ENCODE assay signal across 22 mouse cellular contexts in genomic region chr1:132910414-132911041, GRCm38 (mm10). TPM values are rescaled to one million over a fixed set of nuclear protein-coding genes. Genes with fewer than 3 reads are reported as not detected.
DNase-seq lines count a peak whose midpoint lies in the region; ATAC-seq and TF ChIP-seq lines count a peak whose summit lies in the region.
"Had no signal": no experiment of that assay in that cellular context is flagged by ENCODE, and none has a peak within 500 bp of the region (broad histone marks: within the 10 kb centered on the region; RNA-seq: fewer than 3 reads in every experiment).

No protein-coding gene starts in this region.

- no peak overlapping the region for H3K4me3 ChIP-seq in hindbrain, embryonic 14.5 days (replicated peaks; ENCODE audit: low read length)
- H3K4me3 ChIP-seq in hindbrain, embryonic 16.5 days (ENCODE audit: low read length): no peak overlapping the region
- no peak overlapping the region for H3K4me3 ChIP-seq in embryonic facial prominence, embryonic 11.5 days (ENCODE audit: low read depth, low read length)
- no peak overlapping the region for H3K4me3 ChIP-seq in neural tube, embryonic 14.5 days (ENCODE audit: low read depth, low read length)
- no peak overlapping the region for H3K4me3 ChIP-seq in cerebellum, adult 2 months (replicated peaks; ENCODE audit: insufficient read depth, low read depth, low read length)
- no peak overlapping the region for H3K4me3 ChIP-seq in forebrain, postnatal 0 days (ENCODE audit: low read depth, low read length)
- H3K4me3 ChIP-seq: heart, embryonic 13.5 days; intestine, embryonic 15.5 days; left cerebral cortex, adult 2 months; limb, embryonic 13.5 days; lung, embryonic 15.5 days had no signal

- H3K27me3 ChIP-seq in hindbrain, embryonic 14.5 days (ENCODE audit: control insufficient read depth, insufficient read depth, low read length): no peaks in the 10 kb centered on the region
- H3K27me3 ChIP-seq in hindbrain, embryonic 16.5 days (replicated peaks; ENCODE audit: control insufficient read depth, insufficient read depth, low read length): no peaks in the 10 kb centered on the region
- H3K27me3 ChIP-seq in embryonic facial prominence, embryonic 11.5 days (ENCODE audit: control insufficient read depth, insufficient read depth, low read length): no peaks in the 10 kb centered on the region
- no peaks in the 10 kb centered on the region for H3K27me3 ChIP-seq in neural tube, embryonic 14.5 days (ENCODE audit: control insufficient read depth, insufficient read depth, low read length)
- H3K27me3 ChIP-seq in cerebellum, adult 2 months (ENCODE audit: control insufficient read depth, insufficient read depth, low read length): no peaks in the 10 kb centered on the region
- H3K27me3 ChIP-seq in forebrain, postnatal 0 days (ENCODE audit: insufficient read depth, low read length): no peaks in the 10 kb centered on the region
- H3K27me3 ChIP-seq: heart, embryonic 13.5 days; intestine, embryonic 15.5 days; lung, embryonic 15.5 days had no signal

- peak; percentile 43; the same call in 1 of the 2 replicates for ATAC-seq in hindbrain, embryonic 14.5 days (ENCODE audit: low FRiP score)
- no peak for ATAC-seq in hindbrain, embryonic 16.5 days
- no peak for ATAC-seq in embryonic facial prominence, embryonic 11.5 days (replicated peaks; ENCODE audit: insufficient number of reproducible peaks, low FRiP score, low TSS enrichment, low read depth)
- ATAC-seq in neural tube, embryonic 14.5 days (ENCODE audit: low read depth): peak; percentile 72
- ATAC-seq in forebrain, postnatal 0 days: no peak
- ATAC-seq: intestine, embryonic 15.5 days had no signal

- DNase-seq in hindbrain, embryonic 14.5 days (ENCODE audit: low spot score): no peak
- peak; percentile 39 for DNase-seq in Muller cell, postnatal 12 days (ENCODE audit: inconsistent ontology term)
- peak; percentile 34 for DNase-seq in embryonic facial prominence, embryonic 11.5 days (ENCODE audit: low spot score)
- no peak for DNase-seq in cerebellum, adult 2 months
- no peak for DNase-seq in forebrain, postnatal 0 days
- DNase-seq: B cell, adult 2 months; cerebellum, adult 9-11 months; gastrocnemius, postnatal 14 days; heart, adult 18-20 months; heart, postnatal 36 days; kidney, adult 9 months; kidney, postnatal 25 days; lung, postnatal 4 days; thymus, postnatal 25 days had no signal

- H3K9me3 ChIP-seq in hindbrain, embryonic 14.5 days (ENCODE audit: control insufficient read depth, low read length): no peaks in the 10 kb centered on the region
- H3K9me3 ChIP-seq in hindbrain, embryonic 16.5 days (ENCODE audit: control insufficient read depth, low read length): no peaks in the 10 kb centered on the region
- no peaks in the 10 kb centered on the region for H3K9me3 ChIP-seq in embryonic facial prominence, embryonic 11.5 days (replicated peaks; ENCODE audit: control insufficient read depth, low read length)
- no peaks in the 10 kb centered on the region for H3K9me3 ChIP-seq in neural tube, embryonic 14.5 days (ENCODE audit: control insufficient read depth, low read length)
- no peaks in the 10 kb centered on the region for H3K9me3 ChIP-seq in forebrain, postnatal 0 days (ENCODE audit: low read length)
- H3K9me3 ChIP-seq: heart, embryonic 13.5 days; intestine, embryonic 15.5 days; limb, embryonic 13.5 days; lung, embryonic 15.5 days had no signal

- no peak overlapping the region for H3K9ac ChIP-seq in hindbrain, embryonic 14.5 days
- no peak overlapping the region for H3K9ac ChIP-seq in hindbrain, embryonic 16.5 days (ENCODE audit: low read depth, low read length)
- H3K9ac ChIP-seq in embryonic facial prominence, embryonic 11.5 days (replicated peaks; ENCODE audit: low read length): no peak overlapping the region
- H3K9ac ChIP-seq in neural tube, embryonic 14.5 days (replicated peaks; ENCODE audit: low read depth, low read length): no peak overlapping the region
- H3K9ac ChIP-seq in forebrain, postnatal 0 days: no peak overlapping the region
- H3K9ac ChIP-seq: heart, embryonic 13.5 days; intestine, embryonic 15.5 days; limb, embryonic 13.5 days; liver, embryonic 14.5 days; lung, embryonic 15.5 days had no signal

- TF ChIP-seq POLR2A in cerebellum, adult 2 months (IDR thresholded peaks at IDR 0.05; ENCODE audit: borderline replicate concordance, insufficient read depth, low read length): no peak

- H3K4me2 ChIP-seq in hindbrain, embryonic 14.5 days (replicated peaks): no peak overlapping the region
- no peak overlapping the region for H3K4me2 ChIP-seq in hindbrain, embryonic 16.5 days (ENCODE audit: low read length)
- no peak overlapping the region for H3K4me2 ChIP-seq in embryonic facial prominence, embryonic 11.5 days (ENCODE audit: low read depth, low read length)
- H3K4me2 ChIP-seq in neural tube, embryonic 14.5 days (ENCODE audit: low read depth, low read length): no peak overlapping the region
- no peak overlapping the region for H3K4me2 ChIP-seq in forebrain, postnatal 0 days (ENCODE audit: low read depth)
- H3K4me2 ChIP-seq: heart, embryonic 13.5 days; intestine, embryonic 15.5 days; limb, embryonic 13.5 days; lung, embryonic 15.5 days had no signal

- H3K4me1 ChIP-seq in hindbrain, embryonic 14.5 days (replicated peaks; ENCODE audit: control insufficient read depth, insufficient read depth, low read length): peaks cover 26% of the 10 kb centered on the region
- H3K4me1 ChIP-seq in hindbrain, embryonic 16.5 days (ENCODE audit: control insufficient read depth, insufficient read depth, low read depth, low read length): peaks cover 20% of the 10 kb centered on the region
- no peaks in the 10 kb centered on the region; the same call in 1 of the 2 replicates for H3K4me1 ChIP-seq in embryonic facial prominence, embryonic 11.5 days (ENCODE audit: control insufficient read depth, insufficient read depth, low read length)
- H3K4me1 ChIP-seq in neural tube, embryonic 14.5 days (ENCODE audit: control insufficient read depth, insufficient read depth, low read length): peaks cover 14% of the 10 kb centered on the region; the same call in 1 of the 2 replicates
- peaks cover 27% of the 10 kb centered on the region for H3K4me1 ChIP-seq in cerebellum, adult 2 months (ENCODE audit: control insufficient read depth, insufficient read depth, low read length)
- H3K4me1 ChIP-seq in forebrain, postnatal 0 days (ENCODE audit: insufficient read depth): no peaks in the 10 kb centered on the region
- H3K4me1 ChIP-seq: heart, embryonic 13.5 days; intestine, embryonic 15.5 days; lung, embryonic 15.5 days had no signal

- H3K27ac ChIP-seq in hindbrain, embryonic 14.5 days: peak overlapping the region; percentile 43; the same call in 1 of the 2 replicates
- no peak overlapping the region for H3K27ac ChIP-seq in hindbrain, embryonic 16.5 days (ENCODE audit: low read depth, low read length)
- no peak overlapping the region for H3K27ac ChIP-seq in embryonic facial prominence, embryonic 11.5 days (replicated peaks; ENCODE audit: low read depth, low read length)
- H3K27ac ChIP-seq in neural tube, embryonic 14.5 days (ENCODE audit: low read depth, low read length): peak overlapping the region; percentile 31
- no peak overlapping the region for H3K27ac ChIP-seq in cerebellum, adult 2 months (ENCODE audit: insufficient read depth, low read length)
- H3K27ac ChIP-seq in forebrain, postnatal 0 days (ENCODE audit: low read depth, low read length): no peak overlapping the region
- H3K27ac ChIP-seq: heart, embryonic 13.5 days; intestine, embryonic 15.5 days; left cerebral cortex, adult 2 months; limb, embryonic 13.5 days; liver, embryonic 14.5 days; lung, embryonic 15.5 days had no signal

- no peak for TF ChIP-seq CTCF in cerebellum, adult 2 months (IDR thresholded peaks at IDR 0.05; ENCODE audit: borderline replicate concordance, insufficient read depth, low read depth, low read length)
- TF ChIP-seq CTCF in forebrain, postnatal 0 days (IDR thresholded peaks at IDR 0.05; ENCODE audit: low read depth): no peak

- H3K36me3 ChIP-seq in hindbrain, embryonic 14.5 days (replicated peaks; ENCODE audit: control insufficient read depth, insufficient read depth): no peaks in the 10 kb centered on the region
- no peaks in the 10 kb centered on the region for H3K36me3 ChIP-seq in hindbrain, embryonic 16.5 days (ENCODE audit: control insufficient read depth, insufficient read depth, low read length)
- H3K36me3 ChIP-seq in embryonic facial prominence, embryonic 11.5 days (replicated peaks; ENCODE audit: control insufficient read depth, insufficient read depth, low read depth, low read length): no peaks in the 10 kb centered on the region
- H3K36me3 ChIP-seq in neural tube, embryonic 14.5 days (ENCODE audit: control insufficient read depth, insufficient read depth, low read length): no peaks in the 10 kb centered on the region
- H3K36me3 ChIP-seq in forebrain, postnatal 0 days (ENCODE audit: insufficient read depth): 0 out of 2 replicates have a peak, but pooled peaks cover 4% of the 10 kb centered on the region
- H3K36me3 ChIP-seq: heart, embryonic 13.5 days; intestine, embryonic 15.5 days; limb, embryonic 13.5 days; lung, embryonic 15.5 days had no signal

- 34% methylated on average over 11 of the region's 11 CpGs for WGBS in hindbrain, embryonic 14.5 days
- WGBS in hindbrain, embryonic 16.5 days: 47% methylated on average over 11 of the region's 11 CpGs
- 33% methylated on average over 11 of the region's 11 CpGs for WGBS in embryonic facial prominence, embryonic 11.5 days
- 33% methylated on average over 11 of the region's 11 CpGs for WGBS in neural tube, embryonic 14.5 days
- 59% methylated on average over 11 of the region's 11 CpGs for WGBS in cerebellum, adult 2 months
- WGBS in forebrain, postnatal 0 days: 43% methylated on average over 11 of the region's 11 CpGs

RNA-seq across cellular contexts. Expression of gene Lrrn2, which starts 30.5 kb away (rescaled TPM):
- 40.7 and 45.3 TPM in 2 replicates for polyA plus RNA-seq in hindbrain, embryonic 14.5 days (2014; fragmentation: Nextera tagmentation; extraction: Ambion mirVana)
- 56.5 and 57.7 TPM in 2 replicates for polyA plus RNA-seq in hindbrain, embryonic 16.5 days (2015; fragmentation: Nextera tagmentation; extraction: Ambion mirVana)
- polyA plus RNA-seq in embryonic facial prominence, embryonic 11.5 days (2014; fragmentation: Nextera tagmentation; extraction: Ambion mirVana): 3.0 and 3.5 TPM in 2 replicates
- 35.8 and 38.4 TPM in 2 replicates for polyA plus RNA-seq in neural tube, embryonic 14.5 days (2014; fragmentation: Nextera tagmentation; extraction: Ambion mirVana)
- 73.4 and 80.5 TPM in 2 replicates for polyA plus RNA-seq in cerebellum, adult 2 months (2012; rRNA removed)
- total RNA-seq in forebrain, postnatal 0 days (2014; rRNA removed): 31.6 and 44.6 TPM in 2 replicates
- 76.8 and 90.9 TPM in 2 replicates for polyA plus RNA-seq in forebrain, postnatal 0 days (2015; fragmentation: Nextera tagmentation; extraction: Ambion mirVana)

Comparison
In these comparisons a context has a peak if more than half of its experiments do, and no peak if none do; other contexts are left out.
1. ATAC-seq: peak in hindbrain, embryonic 14.5 days (single experiment) and neural tube, embryonic 14.5 days (single experiment); none in hindbrain, embryonic 16.5 days (single experiment), embryonic facial prominence, embryonic 11.5 days (single experiment) and forebrain, postnatal 0 days (single experiment).
2. H3K27ac ChIP-seq: peak in hindbrain, embryonic 14.5 days (single experiment) and neural tube, embryonic 14.5 days (single experiment); none in hindbrain, embryonic 16.5 days (single experiment), embryonic facial prominence, embryonic 11.5 days (single experiment), cerebellum, adult 2 months (single experiment) and forebrain, postnatal 0 days (single experiment).
3. DNase-seq: peak in Muller cell, postnatal 12 days (single experiment) and embryonic facial prominence, embryonic 11.5 days (single experiment); none in hindbrain, embryonic 14.5 days (single experiment), cerebellum, adult 2 months (0 of 2) and forebrain, postnatal 0 days (single experiment).